Mouse (Mus musculus) right cerebral cortex, postnatal 25 days (tissue): ENCODE measurements around the gene Irak3.
"Not testable (repeated sequence)": the region's sequence is repeated elsewhere in the genome, so short reads cannot be mapped to it uniquely, and the experiment has no call there.

Experiments
- DNase-seq: peaks from one replicate; pipeline ENCODE4 v3.0.0; 2022

Gene Irak3

GRCm38 (mm10) chr10:120201961-120202402, at the start of gene Irak3:
Irak3 (minus strand) TSS chr10:120202130.
- peak; percentile 66 for DNase-seq

DNA sequence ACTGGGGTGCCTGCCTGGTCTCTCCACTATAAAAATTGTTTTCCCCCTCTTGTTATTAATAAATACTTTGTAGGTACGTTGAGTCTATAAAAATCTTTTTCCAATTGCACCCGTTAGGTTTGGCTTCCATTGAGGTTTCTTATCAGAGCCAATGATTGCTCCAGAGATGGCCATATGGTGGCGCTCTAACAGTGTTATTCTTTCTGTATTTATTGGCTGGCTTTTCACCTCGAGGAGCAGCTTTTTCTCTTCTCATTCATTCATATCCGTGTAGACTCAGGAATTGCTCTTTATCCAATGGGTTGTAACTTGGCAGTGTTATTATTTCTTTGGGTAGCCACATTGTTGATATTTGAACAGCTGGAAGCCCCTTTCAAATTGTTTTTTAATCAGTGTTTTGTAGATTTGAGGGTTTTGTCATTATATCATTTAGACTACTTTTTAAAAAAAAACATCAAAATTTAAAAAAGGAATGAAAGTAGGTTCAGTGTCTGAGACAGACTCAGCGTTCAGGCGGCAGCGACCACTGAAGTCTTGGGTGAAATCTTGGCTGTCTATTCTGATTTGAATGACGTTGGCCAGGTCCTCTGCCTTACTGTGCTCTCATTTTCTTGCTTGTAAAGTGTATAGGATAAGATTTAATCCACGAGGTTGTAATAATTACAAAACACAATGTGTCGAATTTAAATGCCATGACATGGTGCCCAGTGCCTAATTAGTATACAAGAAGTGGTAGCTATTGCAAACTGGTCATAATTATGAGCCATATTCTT, 49.2 kb upstream of the Irak3 start:
- DNase-seq: no peak

- DNase-seq: peak; percentile 20
Measured at GRCm38 (mm10) chr10:120246994-120247750, 45.2 kb upstream of the Irak3 start.

- DNase-seq: no peak
Measured at GRCm38 (mm10) chr10:120245681-120246080, 43.8 kb upstream of the Irak3 start.

DNA sequence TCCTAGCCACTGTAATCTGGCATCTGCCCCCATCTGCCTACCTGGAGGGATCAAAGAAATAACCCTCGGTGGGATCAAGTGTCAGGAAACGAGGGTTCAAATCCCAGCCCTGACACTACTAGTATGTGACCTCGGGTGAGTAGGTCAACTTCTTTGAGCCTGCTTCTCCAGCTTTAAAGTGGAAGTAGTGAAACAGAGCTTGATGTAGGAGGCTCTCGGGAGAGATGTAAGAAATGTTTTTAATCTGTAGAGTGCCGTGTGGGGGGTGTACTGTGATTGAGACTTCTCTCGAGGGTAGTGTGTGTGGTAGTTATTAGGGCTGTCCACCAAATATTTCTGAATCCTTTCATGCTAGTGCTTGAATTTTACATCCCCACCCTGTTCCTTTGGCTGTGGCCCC, 40.5 kb upstream of the Irak3 start:
- DNase-seq: no peak

- no peak for DNase-seq
Measured at GRCm38 (mm10) chr10:120239476-120239875, 37.5 kb upstream of the Irak3 start.

- DNase-seq: no peak
Measured at GRCm38 (mm10) chr10:120238241-120238640, 36.3 kb upstream of the Irak3 start.

GRCm38 (mm10) chr10:120236855-120237254, 34.9 kb upstream of the Irak3 start:
- no peak for DNase-seq

DNA sequence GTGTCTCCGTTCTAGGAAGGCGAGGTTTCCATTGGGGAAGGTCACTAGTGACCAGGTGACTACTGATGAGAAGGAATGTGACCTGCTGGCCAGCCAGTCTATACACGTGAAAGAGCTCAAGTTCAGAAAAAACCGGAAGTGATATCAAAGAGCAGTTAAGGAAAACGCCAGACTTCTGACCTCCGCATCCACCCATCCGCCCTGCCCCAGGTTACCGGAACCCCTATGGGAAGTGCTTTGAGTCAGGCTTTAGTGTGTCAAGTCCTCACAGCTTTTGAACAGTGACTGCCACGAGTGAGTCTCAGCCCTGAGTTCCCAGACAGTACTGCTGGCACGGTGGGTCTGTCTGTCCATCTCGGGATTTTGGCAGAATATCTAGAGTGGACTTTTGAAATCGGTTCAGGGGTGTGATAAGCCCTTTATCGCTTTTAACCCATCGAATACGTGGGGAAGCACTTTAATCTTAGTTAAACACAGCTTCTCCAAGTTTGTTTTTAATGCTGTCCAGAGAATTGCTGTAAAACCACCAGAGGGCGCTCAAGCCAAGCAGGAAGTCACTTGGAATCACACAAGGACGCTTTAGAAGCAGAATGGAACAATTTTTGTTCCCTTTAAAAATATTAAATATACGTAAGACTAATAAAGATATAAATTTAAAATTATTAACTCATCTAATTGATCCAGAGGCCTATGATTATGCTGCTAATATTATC, 31.9 kb upstream of the Irak3 start:
- DNase-seq: peak; percentile 27

DNA sequence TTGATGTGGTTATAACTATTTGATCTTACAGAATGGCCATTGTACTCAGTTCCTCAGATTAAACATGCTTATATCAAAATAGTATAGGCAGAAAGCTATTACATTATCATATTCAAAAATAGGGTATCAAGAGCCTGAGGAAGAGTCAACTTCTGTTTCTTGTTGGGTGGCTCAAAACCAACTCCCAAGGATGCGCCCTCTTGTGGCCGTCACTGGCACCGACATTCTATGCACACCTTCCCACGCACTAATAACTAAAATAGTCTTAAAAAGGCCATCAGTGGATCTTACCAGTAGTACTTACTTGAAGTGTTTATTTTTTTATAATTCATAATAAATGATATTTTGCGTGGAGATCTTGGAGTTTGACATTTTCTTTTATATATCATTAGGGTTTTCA, 29.8 kb upstream of the Irak3 start:
- peak; percentile 24 for DNase-seq

- DNase-seq: peak; percentile 82
Measured at GRCm38 (mm10) chr10:120226871-120227661, 25.1 kb upstream of the Irak3 start, which contains the start of gene Llph. Llph (plus strand) TSS chr10:120227070.

- DNase-seq: no peak
Measured at GRCm38 (mm10) chr10:120220776-120221175, 18.8 kb upstream of the Irak3 start.

GRCm38 (mm10) chr10:120219578-120220359, 17.8 kb upstream of the Irak3 start:
- no peak for DNase-seq

GRCm38 (mm10) chr10:120218996-120219395, 17.1 kb upstream of the Irak3 start:
- no peak for DNase-seq

- not testable (repeated sequence) for DNase-seq
Measured at GRCm38 (mm10) chr10:120217099-120217498, 15.2 kb upstream of the Irak3 start.

DNA sequence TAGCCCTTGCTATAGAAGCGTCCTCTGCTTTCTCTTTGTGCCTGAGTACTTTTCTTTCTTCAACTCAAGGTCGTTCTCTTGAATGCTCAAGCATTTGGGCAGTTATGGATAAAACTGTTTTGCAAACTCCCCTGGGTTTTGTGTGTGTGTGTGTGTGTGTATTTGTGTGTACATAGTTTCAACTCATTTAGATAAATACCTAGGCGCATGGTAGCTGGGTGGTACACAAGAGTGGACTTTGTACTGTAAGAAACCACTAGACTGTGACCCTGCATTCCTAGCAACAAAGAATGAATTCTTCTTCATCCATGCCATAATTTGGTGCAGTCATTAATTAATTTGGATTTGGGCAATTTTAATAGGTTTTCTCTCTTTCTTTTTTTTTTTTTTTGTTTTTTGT, 8.2 kb upstream of the Irak3 start:
- DNase-seq: no peak

GRCm38 (mm10) chr10:120209539-120209925, 7.6 kb upstream of the Irak3 start:
- DNase-seq: no peak

DNA sequence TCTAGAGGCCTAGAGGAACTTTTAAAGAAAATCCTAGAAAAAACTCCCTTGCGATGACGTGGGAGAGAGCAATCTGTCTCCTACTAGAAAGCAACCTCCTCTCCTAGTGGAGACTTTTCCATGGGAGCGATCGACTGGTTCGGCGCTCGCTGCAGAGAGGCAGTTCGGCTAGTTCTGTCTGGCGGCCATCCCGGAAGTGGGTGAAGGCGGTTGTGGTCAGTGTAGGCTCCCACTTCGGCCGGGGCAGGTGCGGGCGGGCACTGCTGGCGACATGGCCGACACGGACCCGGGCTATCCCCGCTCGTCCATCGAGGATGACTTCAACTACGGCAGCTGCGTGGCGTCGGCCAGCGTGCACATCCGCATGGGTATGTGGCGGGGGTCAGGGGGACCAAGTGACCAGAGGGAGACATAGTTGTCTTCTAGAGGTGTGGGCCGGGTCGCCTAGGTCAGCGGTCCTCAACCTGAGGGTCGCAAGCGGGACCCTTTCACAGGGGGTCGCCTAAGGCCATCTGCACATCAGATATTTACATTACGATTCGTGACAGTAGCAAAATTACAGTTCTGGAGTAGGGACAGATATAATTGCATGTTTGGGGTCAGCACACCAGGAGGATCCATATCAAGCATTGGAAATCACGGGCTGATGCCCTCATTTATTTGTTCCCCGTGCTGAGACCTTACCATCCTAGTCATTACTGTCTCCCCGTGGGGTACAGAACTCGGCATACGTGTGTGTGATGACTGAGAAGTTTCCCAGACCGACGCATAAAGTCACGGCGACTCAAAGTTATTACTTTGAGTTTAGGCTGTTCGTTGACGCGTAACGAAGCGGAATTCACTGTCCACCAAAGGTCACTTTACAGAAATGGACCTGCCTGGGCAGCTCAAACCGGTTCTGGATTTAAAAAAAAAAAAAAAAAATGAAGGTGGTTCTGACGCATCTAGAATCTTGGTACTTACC, 6.9 kb upstream of the Irak3 start:
- DNase-seq: peak; percentile 88

DNA sequence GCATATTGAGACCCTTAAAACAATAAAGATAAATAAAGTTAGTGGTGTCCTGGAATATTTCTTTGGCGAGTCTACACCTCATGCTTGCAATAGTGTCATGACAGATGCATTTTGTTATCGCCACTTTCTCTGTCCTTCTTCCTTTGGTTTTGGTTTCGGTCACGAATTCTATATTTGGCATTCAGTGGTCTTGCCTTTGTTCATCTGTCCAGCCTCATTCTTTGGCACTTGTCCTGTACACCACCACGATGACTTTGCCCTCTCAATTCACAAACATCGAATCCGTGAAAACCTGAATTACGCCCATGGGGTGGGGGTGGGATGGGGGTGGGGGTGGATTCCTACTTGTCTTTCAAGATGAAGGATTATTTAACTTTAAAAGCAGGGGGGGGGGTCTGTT, 6.1 kb upstream of the Irak3 start:
- DNase-seq: no peak

GRCm38 (mm10) chr10:120204591-120205210, 2.8 kb upstream of the Irak3 start:
- DNase-seq: no peak
